Mouse (Mus musculus): ENCODE results near the gene Sox13. TPM values are rescaled to one million over a fixed set of nuclear protein-coding genes. Genes with fewer than 3 reads are reported as not detected.

Gene Sox13
- 76.3 and 85.0 TPM in 2 replicates for polyA plus RNA-seq (2012; rRNA removed)

GRCm38 (mm10) chr1:133423543-133424480 lies at the start of gene Sox13:
Gene Sox13 (minus strand): TSS chr1:133424377.

GRCm38 (mm10) chr1:133363276-133364021 lies 60.7 kb downstream of the Sox13 start, which contains the start of gene Etnk2:
Gene Etnk2 (plus strand): TSS chr1:133363572.

GRCm38 (mm10) chr1:133350210-133350609 lies 74.0 kb downstream of the Sox13 start, which contains the start of gene Ren1:
Gene Ren1 (plus strand): TSS chr1:133350510.

Other genes starting within 250 kb of the Sox13 start
- gene Golt1a, start 114.6 kb downstream of the Sox13 start, polyA plus RNA-seq (2012; rRNA removed): 10.7 and 11.9 TPM in 2 replicates
- 2.0 TPM in 1 of 2 replicates, not detected in the other for gene Kiss1, start 102.5 kb downstream of the Sox13 start, polyA plus RNA-seq (2012; rRNA removed)
- 0.13 and 0.30 TPM in 2 replicates for gene Ren1, start 73.9 kb downstream of the Sox13 start, polyA plus RNA-seq (2012; rRNA removed)
- 1.0 and 1.3 TPM in 2 replicates for gene Etnk2, start 60.8 kb downstream of the Sox13 start, polyA plus RNA-seq (2012; rRNA removed)
- gene Snrpe, start 185.9 kb upstream of the Sox13 start, polyA plus RNA-seq (2012; rRNA removed): 11.7 and 14.2 TPM in 2 replicates
- gene Zbed6, start 236.5 kb upstream of the Sox13 start, polyA plus RNA-seq (2012; rRNA removed): 0.02 and 1.1 TPM in 2 replicates
- 1.7 and 2.6 TPM in 2 replicates for gene Gm38394, start 236.9 kb upstream of the Sox13 start, polyA plus RNA-seq (2012; rRNA removed)

Measured in colon, adult 2 months (tissue).